Mouse (Mus musculus) forebrain, embryonic 12.5 days (tissue): ENCODE data around the gene Midn. TPM values are rescaled to one million over a fixed set of nuclear protein-coding genes. Genes with fewer than 3 reads are reported as not detected.

Experiments used
- ATAC-seq: fragments of 200-750 bp; cut with Nextera tagmentation; 2 replicates; pipeline ENCODE4 v1.8.0; 2017; ENCODE audit warnings: moderate TSS enrichment; ENCODE audit not compliant: low FRiP score
- H3K27ac ChIP-seq: fragments of 300-500 bp; sonication (generic); 2 replicates; pipeline ENCODE4 v1.5.1; 2016; ENCODE audit warnings: mild to moderate bottlenecking
- H3K27me3 ChIP-seq: fragments of 300-500 bp; sonication (generic); 2 replicates; pipeline ENCODE4 v1.6.1; 2016; ENCODE audit warnings: mild to moderate bottlenecking
- H3K36me3 ChIP-seq: fragments of 300-500 bp; sonication (generic); replicated peaks from 2 replicates; pipeline ENCODE4 v1.6.1; 2016; ENCODE audit warnings: mild to moderate bottlenecking
- H3K4me1 ChIP-seq: fragments of 300-500 bp; sonication (generic); 2 replicates; pipeline ENCODE4 v1.6.1; 2016
- H3K4me2 ChIP-seq: fragments of 300-500 bp; sonication (generic); 2 replicates; pipeline ENCODE4 v1.6.1; 2016; ENCODE audit warnings: mild to moderate bottlenecking, moderate library complexity
- H3K4me3 ChIP-seq: fragments of 300-500 bp; sonication (generic); replicated peaks from 2 replicates; pipeline ENCODE4 v1.5.1; 2016; ENCODE audit warnings: mild to moderate bottlenecking
- H3K9ac ChIP-seq: fragments of 300-500 bp; sonication (generic); 2 replicates; pipeline ENCODE4 v1.6.1; 2016; ENCODE audit warnings: mild to moderate bottlenecking
- H3K9me3 ChIP-seq: fragments of 300-500 bp; sonication (generic); 2 replicates; pipeline ENCODE4 v1.6.1; 2016
- WGBS: fragments of 180-500 bp; shearing (Covaris S2); methylation state at CpG from one replicate; pipeline ENCODE4 v1.1.7; 2016; 5-methylcytosine and 5-hydroxymethylcytosine counted together
- polyA plus RNA-seq: library from polyadenylated mRNA; unstranded; fragments of >200 nt; fragmentation: Nextera tagmentation; extraction: Ambion mirVana; gene quantifications from 2 replicates; pipeline ENCODE4 v1.2.1, GENCODE M21; 2016

Midn gene
- polyA plus RNA-seq, 1 experiment from 2014 or later, result 50.3 TPM

DNA sequence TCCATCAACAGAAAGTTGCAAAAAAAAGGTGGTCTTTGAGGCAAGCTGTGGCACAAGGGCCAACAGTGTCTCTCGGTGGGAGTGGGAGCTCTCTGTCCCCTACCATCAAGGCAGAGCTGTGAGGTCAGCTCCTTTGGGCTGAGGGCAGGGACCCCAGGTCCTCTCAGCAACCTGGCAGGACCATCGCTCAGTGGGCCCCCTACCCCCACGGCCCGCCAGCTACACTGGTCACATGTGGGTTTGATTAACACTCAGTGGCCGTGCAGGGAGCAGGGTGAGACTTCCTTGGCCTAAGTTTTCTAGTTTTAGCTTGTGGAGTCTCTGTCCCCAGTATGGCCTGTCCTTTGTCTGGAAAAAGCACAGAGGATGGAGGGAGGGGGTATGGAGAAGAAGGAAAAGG lies 32.8 kb downstream of the Midn start:
- peaks cover 65% of the 10 kb centered on the region for H3K4me1 ChIP-seq
- 48% methylated on average over 5 of the region's 5 CpGs for WGBS
- no peak overlapping the region for H3K27ac ChIP-seq
- peak overlapping the region; percentile 98 for H3K9ac ChIP-seq
- peak overlapping the region; percentile 93 for H3K4me3 ChIP-seq
- peak overlapping the region; percentile 87 for H3K4me2 ChIP-seq
- no peak for ATAC-seq
- no peaks in the 10 kb centered on the region; the same call in 1 of the 2 replicates for H3K36me3 ChIP-seq
- no peaks in the 10 kb centered on the region for H3K27me3 ChIP-seq
- no peaks in the 10 kb centered on the region for H3K9me3 ChIP-seq

DNA sequence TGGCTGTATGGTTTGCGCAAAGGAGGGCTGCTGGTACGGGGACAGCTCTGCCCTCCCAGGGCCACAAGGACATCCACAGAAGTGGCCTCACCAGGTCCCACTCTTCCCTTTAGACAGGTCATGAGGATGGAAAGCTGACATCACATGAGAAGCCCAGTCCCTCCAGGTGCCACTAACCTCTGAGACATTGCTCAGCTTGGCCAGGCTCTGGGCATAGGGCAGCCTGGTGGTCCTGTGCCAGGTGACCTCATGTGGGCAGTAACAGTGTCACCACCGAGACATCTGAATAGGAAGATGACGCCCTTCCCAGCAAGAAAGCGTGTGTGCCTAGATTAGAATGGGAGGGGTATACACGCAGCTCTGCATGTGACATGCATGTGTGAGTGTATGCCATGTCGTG lies 34.5 kb downstream of the Midn start:
- no peak overlapping the region for H3K4me3 ChIP-seq
- no peak overlapping the region for H3K4me2 ChIP-seq
- no peak overlapping the region for H3K27ac ChIP-seq
- peaks cover 12% of the 10 kb centered on the region for H3K36me3 ChIP-seq
- H3K9ac ChIP-seq, result no peak overlapping the region; the same call in 1 of the 2 replicates
- ATAC-seq, result no peak
- peaks cover 55% of the 10 kb centered on the region for H3K4me1 ChIP-seq
- no peaks in the 10 kb centered on the region for H3K9me3 ChIP-seq
- 90% methylated on average over 7 of the region's 7 CpGs for WGBS
- H3K27me3 ChIP-seq, result peaks cover 9% of the 10 kb centered on the region; the same call in 1 of the 2 replicates

DNA sequence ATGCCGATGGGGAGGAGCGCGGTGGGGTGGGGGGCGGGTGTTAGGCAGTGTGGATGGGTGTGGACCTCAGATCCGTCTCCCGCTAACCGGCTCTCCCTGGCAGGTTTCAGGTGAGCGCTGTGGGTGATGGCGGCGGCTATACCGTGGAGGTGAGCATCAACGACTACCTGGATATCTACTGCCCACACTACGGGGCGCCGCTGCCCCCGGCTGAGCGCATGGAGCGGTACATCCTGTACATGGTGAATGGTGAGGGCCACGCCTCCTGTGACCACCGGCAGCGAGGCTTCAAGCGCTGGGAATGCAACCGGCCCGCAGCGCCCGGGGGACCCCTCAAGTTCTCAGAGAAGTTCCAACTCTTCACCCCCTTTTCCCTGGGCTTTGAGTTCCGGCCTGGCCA lies 38.6 kb downstream of the Midn start:
- Histone ChIP-seq H3K4me3 (no peak overlapping the region), H3K4me1 (peaks cover 55% of the 10 kb centered on the region), H3K9me3 (no peaks in the 10 kb centered on the region), H3K27ac (no peak overlapping the region), H3K9ac (no peak overlapping the region), H3K4me2 (no peak overlapping the region), H3K36me3 (peaks cover 30% of the 10 kb centered on the region), H3K27me3 (peaks cover 36% of the 10 kb centered on the region; the same call in 1 of the 2 replicates)
- WGBS, result 41% methylated on average over 27 of the region's 27 CpGs
- no peak for ATAC-seq

DNA sequence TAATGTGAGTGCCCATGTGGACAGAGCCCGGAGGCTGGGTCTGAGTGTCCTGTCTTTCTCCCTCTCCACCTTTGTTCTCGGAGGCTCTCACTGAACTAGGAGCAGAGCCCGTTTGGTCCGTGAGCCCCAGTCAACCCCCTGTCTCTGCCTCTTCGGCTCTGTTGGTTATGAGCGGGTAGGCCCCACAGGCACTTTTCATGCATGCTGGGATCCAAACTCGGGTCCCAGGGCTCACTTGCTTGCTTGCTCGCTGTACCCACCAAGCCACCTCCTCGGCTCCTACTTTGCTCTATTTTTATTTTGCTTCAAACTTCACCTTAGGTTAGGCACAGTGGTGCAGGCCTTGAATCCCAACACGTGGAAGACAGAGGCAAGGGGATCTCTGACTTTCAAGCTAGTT lies 39.7 kb downstream of the Midn start:
- Histone ChIP-seq H3K9me3 (no peaks in the 10 kb centered on the region), H3K27me3 (peaks cover 46% of the 10 kb centered on the region), H3K36me3 (peaks cover 30% of the 10 kb centered on the region), H3K27ac (no peak overlapping the region), H3K9ac (0 out of 2 replicates have a peak overlapping the region, but pooled peaks have one; percentile 12), H3K4me3 (no peak overlapping the region), H3K4me1 (peaks cover 50% of the 10 kb centered on the region), H3K4me2 (no peak overlapping the region)
- 84% methylated on average over 10 of the region's 10 CpGs for WGBS
- no peak for ATAC-seq

DNA sequence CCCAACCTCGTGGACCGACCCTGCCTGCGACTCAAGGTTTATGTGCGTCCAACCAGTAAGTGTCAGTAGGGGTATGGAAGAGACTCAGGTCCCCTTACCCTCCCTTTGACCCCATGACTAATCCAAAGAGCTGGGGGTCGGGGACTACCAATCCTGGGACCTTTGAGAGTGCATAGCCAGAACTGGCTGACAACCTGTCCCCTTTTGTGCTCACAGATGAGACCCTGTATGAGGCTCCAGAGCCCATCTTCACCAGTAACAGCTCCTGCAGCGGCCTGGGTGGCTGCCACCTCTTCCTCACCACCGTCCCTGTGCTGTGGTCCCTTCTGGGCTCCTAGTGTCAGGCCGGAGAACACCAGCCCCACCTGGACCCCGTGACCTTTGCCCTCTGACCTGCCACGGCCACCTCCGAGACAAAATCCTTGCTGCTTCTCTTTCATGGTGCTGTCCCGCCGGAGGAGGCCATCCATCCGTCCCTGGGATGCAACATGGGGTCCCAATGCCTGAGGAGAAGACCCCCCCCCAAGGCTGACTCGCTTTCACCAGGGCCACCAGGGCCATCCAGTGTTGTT lies 40.5 kb downstream of the Midn start:
- H3K27ac ChIP-seq, result no peak overlapping the region
- H3K4me3 ChIP-seq, result no peak overlapping the region
- H3K9me3 ChIP-seq, result no peaks in the 10 kb centered on the region
- WGBS, result 65% methylated on average over 15 of the region's 15 CpGs
- peaks cover 47% of the 10 kb centered on the region for H3K27me3 ChIP-seq
- no peak for ATAC-seq
- H3K36me3 ChIP-seq, result peaks cover 30% of the 10 kb centered on the region
- H3K9ac ChIP-seq, result 0 out of 2 replicates have a peak overlapping the region, but pooled peaks have one; percentile 36
- H3K4me1 ChIP-seq, result peaks cover 55% of the 10 kb centered on the region
- no peak overlapping the region for H3K4me2 ChIP-seq

DNA sequence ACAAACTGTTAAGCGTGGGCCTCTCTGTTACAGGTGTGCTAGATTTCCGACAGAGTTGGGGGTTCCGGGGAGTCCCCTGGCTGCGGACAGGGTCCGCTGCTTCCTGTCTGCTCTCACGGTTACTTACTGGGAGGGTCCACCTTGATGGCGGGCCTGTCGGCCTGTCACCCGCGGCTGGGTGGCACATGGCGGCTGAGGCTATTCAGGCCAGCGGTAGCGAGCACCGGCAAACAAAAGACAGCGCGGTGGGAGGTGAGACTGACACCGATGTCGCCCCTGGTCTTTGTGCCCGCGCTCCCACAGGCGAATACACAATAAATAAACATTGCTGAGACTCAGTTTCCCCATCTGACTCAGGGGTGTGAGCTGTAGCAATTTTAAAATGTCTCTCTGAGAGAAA lies 41.9 kb downstream of the Midn start:
- peak overlapping the region; percentile 74 for H3K4me2 ChIP-seq
- peak overlapping the region; percentile 85 for H3K27ac ChIP-seq
- H3K4me3 ChIP-seq, result peak overlapping the region; percentile 45
- H3K4me1 ChIP-seq, result peaks cover 67% of the 10 kb centered on the region
- H3K36me3 ChIP-seq, result peaks cover 30% of the 10 kb centered on the region
- ATAC-seq, result peak; percentile 57; the same call in 1 of the 2 replicates
- peak overlapping the region; percentile 74 for H3K9ac ChIP-seq
- WGBS, result 2% methylated on average over 21 of the region's 21 CpGs
- no peaks in the 10 kb centered on the region for H3K9me3 ChIP-seq
- H3K27me3 ChIP-seq, result peaks cover 47% of the 10 kb centered on the region

DNA sequence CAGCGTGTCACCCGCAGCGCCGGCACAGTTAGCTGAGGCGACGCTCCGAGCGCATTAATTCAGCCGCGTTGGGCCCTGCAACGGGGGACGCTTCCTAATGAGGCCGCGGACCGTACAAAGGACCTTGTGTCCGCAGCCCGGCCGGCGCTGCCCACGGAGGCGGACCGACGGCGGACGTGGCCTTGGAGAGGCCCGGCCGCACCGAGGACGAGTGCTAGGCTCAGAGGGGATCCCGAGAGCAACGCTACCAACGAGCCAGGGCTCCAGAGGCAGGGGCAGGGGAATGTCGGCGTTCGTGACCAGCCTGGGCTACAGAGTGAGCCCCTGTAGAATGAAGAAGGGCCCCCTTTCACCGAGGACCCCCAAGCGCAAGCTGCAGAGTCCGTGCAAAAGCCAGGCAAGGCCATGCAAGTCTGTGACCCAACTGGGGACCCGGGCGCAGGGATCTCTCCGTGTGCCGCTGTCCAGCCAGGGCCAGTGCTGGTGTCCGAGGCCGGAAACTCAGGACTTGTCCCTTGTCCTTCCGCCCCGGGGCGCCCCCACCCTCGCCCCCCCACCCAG lies 42.5 kb downstream of the Midn start:
- H3K4me2 ChIP-seq, result peak overlapping the region; percentile 74
- H3K4me1 ChIP-seq, result peaks cover 65% of the 10 kb centered on the region
- peaks cover 47% of the 10 kb centered on the region for H3K27me3 ChIP-seq
- H3K36me3 ChIP-seq, result peaks cover 30% of the 10 kb centered on the region
- peak overlapping the region; percentile 45 for H3K4me3 ChIP-seq
- under 1% methylated on average over 48 of the region's 48 CpGs for WGBS
- ATAC-seq, result peak; percentile 55
- peak overlapping the region; percentile 74 for H3K9ac ChIP-seq
- H3K27ac ChIP-seq, result peak overlapping the region; percentile 85
- no peaks in the 10 kb centered on the region for H3K9me3 ChIP-seq

DNA sequence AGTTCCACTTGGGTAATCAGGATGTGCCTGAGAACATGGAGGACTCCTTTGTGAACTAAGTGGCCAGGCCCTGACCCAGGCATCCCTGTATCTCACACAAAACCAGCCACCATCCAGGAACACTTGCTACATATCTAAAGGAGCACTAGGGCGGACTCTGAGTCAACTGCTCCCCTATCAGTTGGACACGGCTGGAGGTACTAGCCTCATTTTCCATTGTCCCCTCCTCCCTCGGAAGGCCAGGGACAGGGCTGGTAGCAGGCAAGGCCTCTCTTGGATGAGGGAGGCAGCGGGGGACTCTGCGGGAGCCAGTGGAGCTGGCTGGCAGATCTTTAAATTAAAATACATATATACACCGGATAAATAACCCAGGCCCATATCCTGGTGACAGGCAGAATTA lies 45.9 kb downstream of the Midn start:
- Histone ChIP-seq H3K27ac (peak overlapping the region; percentile 78), H3K27me3 (peaks cover 34% of the 10 kb centered on the region), H3K9ac (no peak overlapping the region), H3K9me3 (no peaks in the 10 kb centered on the region), H3K36me3 (peaks cover 3% of the 10 kb centered on the region), H3K4me1 (peaks cover 74% of the 10 kb centered on the region), H3K4me2 (no peak overlapping the region), H3K4me3 (no peak overlapping the region)
- WGBS, result 41% methylated on average over 6 of the region's 6 CpGs
- ATAC-seq, result no peak

DNA sequence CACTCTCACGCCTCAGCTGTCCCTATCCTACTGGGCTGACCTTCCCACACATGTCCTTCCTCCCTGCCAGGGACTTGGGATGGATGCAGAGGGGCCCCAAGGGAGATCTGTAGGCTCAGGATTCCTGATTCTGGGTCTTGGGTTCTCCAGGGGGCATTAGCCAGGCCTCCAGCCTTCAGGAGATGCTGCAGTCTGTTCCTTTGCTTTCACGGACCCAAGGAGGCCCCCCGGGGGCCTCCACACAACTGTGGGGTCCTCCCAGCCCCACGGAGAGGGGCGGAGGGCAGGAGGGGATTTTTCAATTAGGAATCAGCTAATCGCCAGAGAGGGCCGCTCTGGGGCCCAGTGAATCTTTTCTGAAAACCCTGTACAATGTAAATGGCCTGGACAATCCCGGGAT lies 46.4 kb downstream of the Midn start:
- H3K9ac ChIP-seq, result no peak overlapping the region

DNA sequence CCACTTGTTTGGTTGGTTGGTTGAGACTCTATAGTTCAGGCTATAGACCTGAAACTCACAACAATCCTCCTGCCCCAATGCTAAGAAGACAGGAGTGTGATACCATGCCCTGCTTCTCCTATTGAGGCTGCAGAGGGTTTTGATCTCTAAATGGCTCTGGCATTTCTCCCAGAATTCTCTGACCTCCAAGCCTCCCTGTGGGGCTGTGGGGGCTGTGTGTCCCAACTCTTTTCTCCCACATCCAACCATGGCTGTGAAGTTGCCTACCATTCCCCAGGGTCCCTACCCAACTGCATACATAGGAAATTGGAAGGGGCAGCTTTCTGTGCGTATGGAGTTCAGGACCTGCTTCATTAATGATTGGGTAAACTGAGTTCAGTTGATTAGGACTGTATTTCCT lies 48.1 kb downstream of the Midn start:
- 85% methylated on average over 1 of the region's 1 CpGs for WGBS
- no peak overlapping the region for H3K27ac ChIP-seq
- no peak for ATAC-seq
- H3K4me1 ChIP-seq, result peaks cover 65% of the 10 kb centered on the region
- no peak overlapping the region for H3K4me3 ChIP-seq
- peaks cover 20% of the 10 kb centered on the region; the same call in 1 of the 2 replicates for H3K27me3 ChIP-seq
- no peaks in the 10 kb centered on the region for H3K36me3 ChIP-seq
- no peak overlapping the region for H3K4me2 ChIP-seq
- H3K9me3 ChIP-seq, result no peaks in the 10 kb centered on the region
- H3K9ac ChIP-seq, result no peak overlapping the region

More for the DNA sequence above, 46.4 kb downstream of the Midn start:
- no peak overlapping the region for H3K4me2 ChIP-seq
- peak overlapping the region; percentile 78 for H3K27ac ChIP-seq
- H3K4me1 ChIP-seq, result peaks cover 71% of the 10 kb centered on the region
- no peak overlapping the region for H3K4me3 ChIP-seq
- peaks cover 31% of the 10 kb centered on the region for H3K27me3 ChIP-seq
- no peaks in the 10 kb centered on the region for H3K36me3 ChIP-seq
- no peak for ATAC-seq
- H3K9me3 ChIP-seq, result no peaks in the 10 kb centered on the region
- 7% methylated on average over 8 of the region's 8 CpGs for WGBS

DNA sequence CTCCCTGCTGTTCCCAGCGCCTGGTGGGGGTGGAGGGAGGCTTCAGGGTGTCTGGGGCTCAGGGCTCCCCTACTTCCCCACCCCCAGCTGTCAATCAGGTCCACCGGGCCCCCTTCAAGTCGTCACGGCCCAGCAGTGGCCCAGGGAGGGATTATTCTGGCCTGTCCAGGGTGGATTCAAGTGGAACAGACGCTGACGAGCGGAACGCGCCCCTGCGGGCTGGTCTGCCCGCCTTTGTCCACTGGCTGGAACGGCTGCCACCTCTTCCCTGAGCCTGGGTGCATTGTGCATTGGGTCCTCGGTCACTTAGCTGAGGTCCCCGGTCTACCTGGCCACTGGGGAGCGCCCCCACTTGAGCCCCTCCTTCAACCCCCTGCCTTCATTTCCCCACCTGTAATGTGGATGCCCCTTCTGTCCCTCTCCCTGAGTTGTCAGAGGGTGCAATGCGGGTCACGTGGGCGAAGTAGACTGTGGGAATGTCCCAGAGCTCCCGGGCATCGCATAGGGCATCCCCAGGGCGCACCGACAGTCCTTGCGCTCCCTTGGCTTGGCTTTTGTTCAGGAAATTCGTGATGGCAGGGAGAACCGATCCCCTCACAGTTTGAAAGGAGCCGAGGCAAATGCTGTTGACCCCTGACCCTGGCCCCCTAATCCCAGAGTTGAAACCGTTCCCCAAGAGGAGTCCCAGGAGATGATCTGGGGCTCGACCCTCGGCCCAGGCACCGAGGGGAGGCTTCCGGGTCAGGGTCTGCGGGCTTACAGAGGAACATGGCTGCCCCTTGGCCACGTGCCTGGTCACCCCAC lies 48.9 kb downstream of the Midn start:
- no peak overlapping the region for H3K27ac ChIP-seq
- H3K9ac ChIP-seq, result peak overlapping the region; percentile 33; the same call in 1 of the 2 replicates
- H3K9me3 ChIP-seq, result no peaks in the 10 kb centered on the region
- H3K27me3 ChIP-seq, result peaks cover 19% of the 10 kb centered on the region; the same call in 1 of the 2 replicates
- H3K4me3 ChIP-seq, result no peak overlapping the region
- peaks cover 59% of the 10 kb centered on the region for H3K4me1 ChIP-seq
- no peak overlapping the region for H3K4me2 ChIP-seq
- 33% methylated on average over 33 of the region's 33 CpGs for WGBS
- ATAC-seq, result no peak
- no peaks in the 10 kb centered on the region for H3K36me3 ChIP-seq

DNA sequence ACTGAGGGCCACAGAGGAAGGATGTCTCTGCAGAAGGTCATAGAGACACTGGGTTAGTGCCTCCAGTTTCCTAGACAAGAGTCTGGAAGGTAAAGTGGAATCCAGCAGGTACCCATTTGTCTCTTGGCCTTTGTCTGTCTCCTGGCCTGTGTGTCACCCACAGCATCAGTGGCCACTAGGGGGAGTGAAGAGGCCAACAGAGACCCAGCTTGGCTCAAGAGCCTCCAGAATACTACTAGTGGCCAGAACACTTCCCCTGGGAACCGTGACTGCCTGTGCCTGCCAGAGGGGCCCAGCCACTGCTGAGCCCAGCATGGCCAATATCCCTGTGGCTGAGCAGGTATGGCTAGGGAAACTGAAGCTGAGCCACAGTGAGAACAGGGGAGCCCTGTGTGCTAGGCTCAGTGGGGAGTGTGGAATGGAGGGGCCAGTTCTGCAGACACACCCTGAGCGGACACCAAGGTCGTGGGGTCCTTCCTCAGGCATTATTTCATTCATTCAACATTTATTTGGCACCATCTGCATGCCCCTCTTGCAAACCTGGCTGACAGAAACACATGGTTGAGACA lies 51.5 kb downstream of the Midn start:
- Histone ChIP-seq H3K9ac (no peak overlapping the region), H3K27ac (no peak overlapping the region), H3K9me3 (no peaks in the 10 kb centered on the region), H3K4me3 (no peak overlapping the region), H3K27me3 (peaks cover 10% of the 10 kb centered on the region; the same call in 1 of the 2 replicates), H3K4me1 (peaks cover 48% of the 10 kb centered on the region), H3K36me3 (no peaks in the 10 kb centered on the region), H3K4me2 (no peak overlapping the region)
- peak; percentile 71 for ATAC-seq
- 55% methylated on average over 3 of the region's 3 CpGs for WGBS
